Mouse (Mus musculus) thymus, postnatal 10 days (tissue): ENCODE results near the gene Ten1.
A peak's percentile ranks its signal among the peaks of the same experiment; 100 is the strongest.

Source experiments
- DNase-seq, 2 experiments: peaks; one replicate each; pipeline ENCODE4 v3.0.0; 2021; ENCODE audit warnings: low spot score in 2 of 2

The Ten1 gene

GRCm38 (mm10) chr11:116237742-116238395 lies 39.2 kb downstream of the Ten1 start, which contains the start of gene Evpl:
Evpl (minus strand) TSS chr11:116238077.
- DNase-seq: peak; percentile 68 to 71

GRCm38 (mm10) chr11:116239797-116240196 lies 41.1 kb downstream of the Ten1 start:
- DNase-seq: no peak

GRCm38 (mm10) chr11:116241744-116242235 lies 43.1 kb downstream of the Ten1 start:
- no peak for DNase-seq

- DNase-seq: no peak
Measured at GRCm38 (mm10) chr11:116244580-116244979, 45.9 kb downstream of the Ten1 start.

- no peak for DNase-seq
Measured at GRCm38 (mm10) chr11:116245616-116246015, 47.0 kb downstream of the Ten1 start.

GRCm38 (mm10) chr11:116247502-116248222 lies 49.0 kb downstream of the Ten1 start:
- DNase-seq: no peak

GRCm38 (mm10) chr11:116250898-116251297 lies 52.2 kb downstream of the Ten1 start:
- no peak for DNase-seq

- peak; percentile 24 to 30 for DNase-seq
Measured at GRCm38 (mm10) chr11:116253076-116253600, 54.5 kb downstream of the Ten1 start.

GRCm38 (mm10) chr11:116254627-116255026 lies 56.0 kb downstream of the Ten1 start:
- no peak for DNase-seq

GRCm38 (mm10) chr11:116255090-116255981 lies 56.7 kb downstream of the Ten1 start:
- DNase-seq: no peak

GRCm38 (mm10) chr11:116255982-116256675 lies 57.5 kb downstream of the Ten1 start:
- DNase-seq: no peak

- DNase-seq: peak in 1 of 2 experiments; percentile 11
Measured at GRCm38 (mm10) chr11:116259461-116259860, 60.8 kb downstream of the Ten1 start.

- no peak for DNase-seq
Measured at GRCm38 (mm10) chr11:116260259-116260658, 61.6 kb downstream of the Ten1 start.
